Mouse (Mus musculus) T-helper 2 cell (primary cell): ENCODE results near the gene Tsc1.

Experiments
- in situ Hi-C: fragments of 300-600 bp; cut with MboI, MseI; formaldehyde crosslinking; loops from one replicate; pipeline ENCODE4 v1.15.1; 2025; ENCODE audit warnings: high pct_unique_total_duplicates

The Tsc1 gene

GRCm38 (mm10) chr2:28613599-28613998 is 27.4 kb upstream of the Tsc1 start:
- in situ Hi-C loops = no loop called here

GRCm38 (mm10) chr2:28616358-28616757 is 24.7 kb upstream of the Tsc1 start:
- in situ Hi-C loops = no loop called here

GRCm38 (mm10) chr2:28616874-28617273 is 24.2 kb upstream of the Tsc1 start:
- in situ Hi-C loops = no loop called here

GRCm38 (mm10) chr2:28617498-28618486 is 23.2 kb upstream of the Tsc1 start:
- in situ Hi-C loops = no loop called here

- in situ Hi-C loops = no loop called here
Measured at GRCm38 (mm10) chr2:28618777-28619336, 22.2 kb upstream of the Tsc1 start.

- in situ Hi-C loops = no loop called here
Measured at GRCm38 (mm10) chr2:28619369-28619768, 21.7 kb upstream of the Tsc1 start.

GRCm38 (mm10) chr2:28620522-28620921 is 20.5 kb upstream of the Tsc1 start:
- in situ Hi-C loops = loop anchor here (5.0 kb wide), 1 partner anchor 33 kb away; no protein-coding TSS in a partner anchor

- in situ Hi-C loops = loop anchor here (5.0 kb wide), 1 partner anchor 34 kb away; no protein-coding TSS in a partner anchor
Measured at GRCm38 (mm10) chr2:28621111-28621510, 19.9 kb upstream of the Tsc1 start.

GRCm38 (mm10) chr2:28621664-28622171 is 19.3 kb upstream of the Tsc1 start, which contains the start of gene Gfi1b:
Gfi1b (minus strand) TSS chr2:28621982.
- in situ Hi-C loops = loop anchor here (5.0 kb wide), 1 partner anchor 34 kb away; no protein-coding TSS in a partner anchor

GRCm38 (mm10) chr2:28622521-28623124 is 18.4 kb upstream of the Tsc1 start:
- in situ Hi-C loops = loop anchor here (5.0 kb wide), 1 partner anchor 35 kb away; no protein-coding TSS in a partner anchor

- in situ Hi-C loops = loop anchor here (5.0 kb wide), 1 partner anchor 38 kb away; no protein-coding TSS in a partner anchor
Measured at GRCm38 (mm10) chr2:28624870-28625269, 16.2 kb upstream of the Tsc1 start.

- in situ Hi-C loops = no loop called here
Measured at GRCm38 (mm10) chr2:28626038-28626437, 15.0 kb upstream of the Tsc1 start.

- in situ Hi-C loops = no loop called here
Measured at GRCm38 (mm10) chr2:28628053-28628452, 13.0 kb upstream of the Tsc1 start.

- in situ Hi-C loops = no loop called here
Measured at GRCm38 (mm10) chr2:28629911-28630381, 11.1 kb upstream of the Tsc1 start.

GRCm38 (mm10) chr2:28632626-28633025 is 8.4 kb upstream of the Tsc1 start:
- in situ Hi-C loops = no loop called here

GRCm38 (mm10) chr2:28633136-28633535 is 7.9 kb upstream of the Tsc1 start:
- in situ Hi-C loops = no loop called here

- in situ Hi-C loops = no loop called here
Measured at GRCm38 (mm10) chr2:28635199-28635598, 5.8 kb upstream of the Tsc1 start.

GRCm38 (mm10) chr2:28637106-28637845 is 3.8 kb upstream of the Tsc1 start:
- in situ Hi-C loops = no loop called here

- in situ Hi-C loops = no loop called here
Measured at GRCm38 (mm10) chr2:28638352-28638751, 2.7 kb upstream of the Tsc1 start.

GRCm38 (mm10) chr2:28638886-28639285 is 2.1 kb upstream of the Tsc1 start:
- in situ Hi-C loops = no loop called here

- in situ Hi-C loops = no loop called here
Measured at GRCm38 (mm10) chr2:28639794-28640193, 1.2 kb upstream of the Tsc1 start.
